Mouse (Mus musculus) hindbrain, postnatal 0 days (tissue): Measurements from ENCODE around the gene Kdm8. TPM values are rescaled to one million over a fixed set of nuclear protein-coding genes. Genes with fewer than 3 reads are reported as not detected.

Experiments used
- ATAC-seq: fragments of 200-750 bp; cut with Nextera tagmentation; 2 replicates; pipeline ENCODE4 v1.8.0; 2017; ENCODE audit warnings: mild to moderate bottlenecking, moderate TSS enrichment, moderate library complexity
- DNase-seq: peaks from one replicate; pipeline ENCODE4 v3.0.0-alpha.2; 2015; ENCODE audit warnings: low spot score
- H3K27ac ChIP-seq: fragments of 300-500 bp; sonication (generic); 2 replicates; pipeline ENCODE4 v1.5.1; 2014; ENCODE audit warnings: mild to moderate bottlenecking
- H3K27me3 ChIP-seq: fragments of 300-500 bp; sonication (generic); 2 replicates; pipeline ENCODE4 v1.6.1; 2014; ENCODE audit warnings: low read length, mixed read lengths; ENCODE audit not compliant: insufficient read depth
- H3K36me3 ChIP-seq: fragments of 300-500 bp; sonication (generic); 2 replicates; pipeline ENCODE4 v1.6.1; 2014; ENCODE audit warnings: low read length, mixed read lengths; ENCODE audit not compliant: insufficient read depth
- H3K4me1 ChIP-seq: fragments of 300-500 bp; sonication (generic); 2 replicates; pipeline ENCODE4 v1.6.1; 2014; ENCODE audit warnings: antibody characterized with exemption, low read length, mixed read lengths; ENCODE audit not compliant: insufficient read depth
- H3K4me2 ChIP-seq: fragments of 300-500 bp; sonication (generic); 2 replicates; pipeline ENCODE4 v1.6.1; 2014; ENCODE audit warnings: low read depth, mild to moderate bottlenecking, low read length, moderate library complexity, mixed read lengths
- H3K4me3 ChIP-seq: fragments of 300-500 bp; sonication (generic); 2 replicates; pipeline ENCODE4 v1.5.1; 2014; ENCODE audit warnings: low read length
- H3K9ac ChIP-seq: fragments of 300-500 bp; sonication (generic); replicated peaks from 2 replicates; pipeline ENCODE4 v1.6.1; 2014; ENCODE audit warnings: mild to moderate bottlenecking, low read length, moderate library complexity, mixed read lengths
- H3K9me3 ChIP-seq: fragments of 300-500 bp; sonication (generic); 2 replicates; pipeline ENCODE4 v1.6.1; 2016; ENCODE audit warnings: low read length, mixed read lengths
- CTCF ChIP-seq: IDR thresholded peaks from 2 replicates; pipeline ENCODE4 v1.5.1; 2016; ENCODE audit warnings: antibody characterized with exemption, control low read depth, low read depth
- WGBS: fragments of 180-500 bp; shearing (Covaris S2); extraction: QIAGEN DNeasy Blood & Tissue Kit; methylation state at CpG from one replicate; pipeline ENCODE4 v1.1.7; 2014; 5-methylcytosine and 5-hydroxymethylcytosine counted together
- polyA plus RNA-seq: library from polyadenylated mRNA; unstranded; fragments of >200 nt; fragmentation: Nextera tagmentation; extraction: Ambion mirVana; gene quantifications from 2 replicates; pipeline ENCODE4 v1.2.1, GENCODE M21; 2015
- total RNA-seq: library from RNA; depleted of rRNA; stranded (reverse); fragments of >200 nt; gene quantifications from 2 replicates; pipeline ENCODE4 v1.2.3, GENCODE M21; 2014; rRNA removed

The Kdm8 gene
- 7.2 and 7.5 TPM in 2 replicates for total RNA-seq
- polyA plus RNA-seq: 4.1 and 5.0 TPM in 2 replicates

DNA sequence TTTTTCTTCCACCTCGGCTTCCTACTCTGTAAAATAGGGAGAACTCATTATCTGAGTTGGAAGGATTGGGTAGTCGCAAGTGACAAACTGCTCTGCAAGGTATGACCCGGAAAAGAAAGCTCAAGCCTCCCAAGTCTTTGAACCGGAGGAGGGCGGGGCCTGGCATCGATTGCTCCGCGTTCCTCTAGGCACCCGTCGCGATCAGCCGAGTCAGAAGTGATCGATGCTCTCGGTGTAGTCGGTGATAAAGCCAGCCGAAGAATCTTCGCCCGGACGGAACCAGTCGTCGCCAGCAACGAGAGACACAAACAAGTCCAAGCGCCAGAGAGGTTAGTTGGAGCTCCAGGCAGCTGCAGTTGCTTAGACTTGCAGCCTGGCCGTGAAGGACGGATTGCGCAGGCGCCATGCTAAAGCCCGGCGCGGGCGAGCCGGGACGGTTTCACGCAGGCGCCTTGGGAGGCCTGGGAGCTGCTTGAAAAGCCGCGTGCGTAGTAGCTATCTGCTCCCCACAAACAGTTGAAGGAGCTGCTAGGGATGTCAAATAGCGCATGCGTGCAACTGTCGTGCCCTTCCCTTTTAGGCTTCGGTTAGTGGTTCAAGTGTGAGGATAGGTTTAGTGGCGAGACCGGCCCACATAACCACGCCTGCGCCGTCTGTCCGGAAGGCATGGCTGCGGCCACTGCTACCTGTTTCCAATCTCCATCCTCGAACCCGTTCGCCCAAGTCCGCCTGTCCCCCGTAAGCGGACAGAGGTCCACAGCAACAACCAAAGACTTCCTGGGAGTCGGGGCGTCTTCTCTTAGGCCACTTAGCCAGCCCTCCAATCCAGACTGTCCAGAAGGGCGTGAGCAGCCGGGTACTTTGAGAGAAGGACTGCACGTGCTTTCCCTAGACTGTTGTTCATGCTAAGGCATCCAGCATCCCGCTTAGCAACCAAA lies at the start of gene Kdm8:
Kdm8 (plus strand) TSS at position 213 of the 938 bp plus-strand sequence.
- peak within 1 kb of the TSS; percentile 63 for H3K9ac ChIP-seq
- H3K4me2 ChIP-seq: peak within 1 kb of the TSS; percentile 87
- H3K9me3 ChIP-seq: no peaks in the 10 kb centered on the region
- no peaks in the 10 kb centered on the region for H3K36me3 ChIP-seq
- peak; percentile 97 for DNase-seq
- no peak for TF ChIP-seq CTCF
- WGBS: 1% methylated on average over 61 of the region's 61 CpGs
- H3K4me1 ChIP-seq: 0 out of 2 replicates have a peak, but pooled peaks cover 4% of the 10 kb centered on the region
- no peaks in the 10 kb centered on the region for H3K27me3 ChIP-seq
- ATAC-seq: peak; percentile 97
- H3K27ac ChIP-seq: peak within 1 kb of the TSS; percentile 97
- peak within 1 kb of the TSS; percentile 51 for H3K4me3 ChIP-seq

DNA sequence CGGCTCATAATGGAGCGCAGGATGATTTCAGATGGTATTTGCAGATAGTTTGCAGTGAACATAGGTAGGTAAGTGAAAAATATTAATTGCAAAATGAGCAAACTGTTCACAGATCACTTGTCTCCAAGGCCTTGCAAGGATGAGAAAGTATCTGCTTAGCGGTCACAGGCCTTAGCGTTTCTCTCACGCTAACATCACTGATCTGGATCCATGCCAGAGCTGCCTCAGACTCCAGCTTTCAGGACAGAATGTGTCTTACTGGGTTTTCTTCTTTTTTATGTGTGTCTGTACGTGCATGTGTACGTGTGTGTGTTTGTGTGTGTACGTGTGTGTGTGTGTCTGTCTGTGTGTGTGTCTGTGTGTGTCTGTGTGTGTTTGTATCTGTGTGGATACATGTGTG lies 46.4 kb upstream of the Kdm8 start:
- Histone ChIP-seq H3K27me3 (0 out of 2 replicates have a peak, but pooled peaks cover 4% of the 10 kb centered on the region), H3K4me1 (no peaks in the 10 kb centered on the region), H3K9me3 (no peaks in the 10 kb centered on the region), H3K36me3 (no peaks in the 10 kb centered on the region), H3K4me2 (no peak overlapping the region), H3K9ac (no peak overlapping the region), H3K4me3 (no peak overlapping the region), H3K27ac (no peak overlapping the region)
- ATAC-seq (no peak), DNase-seq (peak; percentile 42)
- WGBS: 71% methylated on average over 8 of the region's 8 CpGs
- no peak for TF ChIP-seq CTCF

DNA sequence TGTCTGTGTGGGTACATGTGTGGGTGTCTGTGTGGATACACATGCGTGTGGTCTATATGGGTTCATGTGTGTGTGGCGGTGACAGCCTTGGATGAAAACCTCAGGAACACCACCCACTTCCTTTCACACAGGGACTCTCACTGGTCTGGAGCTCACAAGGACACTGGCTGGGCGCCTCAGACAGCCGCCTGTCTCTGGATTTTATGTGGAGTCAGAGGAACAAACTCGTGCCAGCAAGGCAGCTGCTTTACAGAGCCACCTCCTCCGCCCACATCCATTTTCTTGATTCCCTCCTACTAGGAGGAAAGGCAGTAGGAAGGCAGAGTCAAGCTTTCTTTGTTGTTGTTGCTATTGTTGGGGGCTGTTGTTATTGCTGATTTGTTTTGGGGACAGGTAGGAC lies 45.8 kb upstream of the Kdm8 start:
- no peak for TF ChIP-seq CTCF
- Histone ChIP-seq H3K27me3 (0 out of 2 replicates have a peak, but pooled peaks cover 4% of the 10 kb centered on the region), H3K9me3 (no peaks in the 10 kb centered on the region), H3K36me3 (no peaks in the 10 kb centered on the region), H3K9ac (no peak overlapping the region), H3K27ac (no peak overlapping the region), H3K4me1 (no peaks in the 10 kb centered on the region), H3K4me2 (no peak overlapping the region), H3K4me3 (no peak overlapping the region)
- DNase-seq (peak; percentile 34), ATAC-seq (no peak)
- 53% methylated on average over 6 of the region's 6 CpGs for WGBS

DNA sequence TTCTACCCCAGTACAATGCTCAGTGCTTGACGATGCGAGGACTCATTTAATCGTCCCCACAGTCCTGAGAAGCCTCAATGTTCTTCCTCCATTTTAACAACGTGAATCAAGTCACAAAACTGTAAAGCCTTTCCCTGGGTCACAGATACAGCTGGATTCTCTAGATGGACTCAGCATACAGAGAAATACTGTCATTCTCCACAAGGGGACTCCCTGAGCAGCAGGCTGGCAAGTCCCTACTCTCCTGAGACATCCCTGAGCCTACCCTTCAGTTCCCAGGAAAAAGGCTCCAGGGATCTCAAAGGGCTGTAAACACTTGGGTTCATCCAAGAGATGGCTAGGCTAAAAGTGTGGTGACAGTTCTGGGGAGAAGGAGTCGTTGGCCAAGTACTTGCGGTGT lies 37.3 kb upstream of the Kdm8 start:
- no peak overlapping the region for H3K27ac ChIP-seq
- no peak overlapping the region for H3K4me3 ChIP-seq
- ATAC-seq (no peak), DNase-seq (no peak)
- H3K9ac ChIP-seq: no peak overlapping the region
- no peaks in the 10 kb centered on the region for H3K36me3 ChIP-seq
- 83% methylated on average over 6 of the region's 6 CpGs for WGBS
- H3K4me1 ChIP-seq: no peaks in the 10 kb centered on the region
- H3K9me3 ChIP-seq: no peaks in the 10 kb centered on the region
- TF ChIP-seq CTCF: peak; percentile 39
- H3K27me3 ChIP-seq: no peaks in the 10 kb centered on the region
- H3K4me2 ChIP-seq: no peak overlapping the region

DNA sequence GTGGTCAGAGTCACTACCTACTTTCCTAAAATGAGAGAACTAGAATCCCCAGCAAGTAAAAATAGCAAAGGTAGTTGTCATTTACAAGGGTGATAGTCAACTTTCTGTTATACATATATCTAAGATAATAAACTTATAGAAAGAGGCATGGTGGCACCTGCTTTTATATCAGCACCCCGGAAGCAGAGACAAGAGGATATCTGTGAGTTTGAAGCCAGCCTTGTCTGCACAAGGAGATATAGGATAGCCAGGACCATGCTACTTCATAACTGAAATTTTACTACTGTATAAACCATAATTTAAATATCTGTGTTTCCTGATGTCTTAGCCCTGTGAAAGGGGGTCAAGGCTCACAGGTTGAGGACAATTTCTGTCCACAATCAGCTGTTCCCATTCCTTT lies 29.4 kb upstream of the Kdm8 start:
- H3K4me1 ChIP-seq: no peaks in the 10 kb centered on the region
- DNase-seq: no peak
- WGBS: 100% methylated on average over 1 of the region's 1 CpGs
- H3K36me3 ChIP-seq: no peaks in the 10 kb centered on the region
- no peak for ATAC-seq
- H3K9ac ChIP-seq: no peak overlapping the region
- H3K27ac ChIP-seq: no peak overlapping the region
- no peak overlapping the region for H3K4me3 ChIP-seq
- no peaks in the 10 kb centered on the region for H3K9me3 ChIP-seq
- no peaks in the 10 kb centered on the region for H3K27me3 ChIP-seq
- H3K4me2 ChIP-seq: no peak overlapping the region
- TF ChIP-seq CTCF: no peak

DNA sequence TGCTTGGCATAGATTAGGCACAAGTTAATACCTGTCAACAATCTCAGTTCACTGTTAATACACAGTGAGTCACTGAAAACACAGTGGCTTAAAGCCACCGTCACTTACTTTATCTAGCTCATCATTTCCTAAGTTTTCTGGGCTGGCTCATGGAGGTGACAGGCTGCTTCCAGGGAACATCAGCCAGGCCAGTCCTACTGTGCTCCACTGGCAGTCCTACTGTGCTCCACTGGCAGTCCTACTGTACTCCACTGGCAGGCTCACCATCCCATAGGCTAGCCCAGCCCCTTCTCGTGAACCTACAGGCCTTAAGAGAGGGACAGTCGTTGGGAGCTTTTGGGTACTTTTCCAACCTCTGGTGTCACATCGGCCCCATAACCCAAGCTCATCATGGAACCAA lies 28.7 kb upstream of the Kdm8 start:
- no peak overlapping the region for H3K4me3 ChIP-seq
- no peaks in the 10 kb centered on the region for H3K4me1 ChIP-seq
- no peak overlapping the region for H3K4me2 ChIP-seq
- TF ChIP-seq CTCF: no peak
- H3K27me3 ChIP-seq: no peaks in the 10 kb centered on the region
- H3K9ac ChIP-seq: no peak overlapping the region
- DNase-seq: no peak
- 89% methylated on average over 4 of the region's 4 CpGs for whole genome bisulfite sequencing
- no peaks in the 10 kb centered on the region for H3K36me3 ChIP-seq
- no peak overlapping the region for H3K27ac ChIP-seq
- H3K9me3 ChIP-seq: no peaks in the 10 kb centered on the region
- ATAC-seq: no peak

DNA sequence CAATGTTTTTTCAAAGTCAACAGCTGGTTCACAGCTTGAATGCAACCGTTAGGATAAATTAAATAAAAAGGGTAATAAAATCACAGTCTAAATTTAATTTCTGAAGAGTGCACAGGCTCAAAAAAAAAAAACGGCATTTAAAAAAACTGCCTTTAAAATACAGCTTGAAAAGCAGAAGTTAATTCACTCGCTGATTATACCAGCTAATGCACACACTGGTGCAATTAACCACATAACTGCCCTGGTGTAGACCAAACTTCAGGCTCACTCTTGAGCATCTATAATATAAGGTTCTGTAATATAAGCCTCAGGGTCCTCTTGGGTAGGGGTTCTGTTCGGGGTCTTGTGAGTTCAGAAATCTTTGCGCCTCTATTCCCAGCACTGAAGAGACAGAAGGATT lies 27.7 kb upstream of the Kdm8 start:
- DNase-seq: no peak
- Histone ChIP-seq H3K9me3 (no peaks in the 10 kb centered on the region), H3K9ac (no peak overlapping the region), H3K4me3 (no peak overlapping the region), H3K4me1 (no peaks in the 10 kb centered on the region), H3K27ac (no peak overlapping the region), H3K4me2 (no peak overlapping the region), H3K36me3 (no peaks in the 10 kb centered on the region), H3K27me3 (no peaks in the 10 kb centered on the region)
- ATAC-seq: no peak
- WGBS: 69% methylated on average over 5 of the region's 5 CpGs
- no peak for TF ChIP-seq CTCF
